Mouse (Mus musculus) limb, embryonic 11.5 days (tissue): Measurements from ENCODE around the gene Id1. TPM values are rescaled to one million over a fixed set of nuclear protein-coding genes. Genes with fewer than 3 reads are reported as not detected.

Source experiments
- ATAC-seq: fragments of 200-750 bp; cut with Nextera tagmentation; 2 replicates; pipeline ENCODE4 v1.8.0; 2017; ENCODE audit warnings: low read depth; ENCODE audit not compliant: insufficient number of reproducible peaks, low FRiP score, low TSS enrichment
- DNase-seq: peaks from one replicate; pipeline ENCODE4 v3.0.0-alpha.2; 2015; ENCODE audit warnings: low spot score
- H3K27ac ChIP-seq: fragments of 300-500 bp; sonication (generic); replicated peaks from 2 replicates; pipeline ENCODE4 v1.5.1; 2014; ENCODE audit warnings: low read depth, mild to moderate bottlenecking, low read length
- H3K27me3 ChIP-seq: fragments of 300-500 bp; sonication (generic); 2 replicates; pipeline ENCODE4 v1.6.1; 2014; ENCODE audit warnings: mild to moderate bottlenecking, low read length, mixed read lengths; ENCODE audit not compliant: control insufficient read depth, insufficient read depth
- H3K36me3 ChIP-seq: fragments of 300-500 bp; sonication (generic); 2 replicates; pipeline ENCODE4 v1.6.1; 2014; ENCODE audit warnings: mild to moderate bottlenecking, low read length, moderate library complexity, mixed read lengths; ENCODE audit not compliant: control insufficient read depth, insufficient read depth
- H3K4me1 ChIP-seq: fragments of 300-500 bp; sonication (generic); 2 replicates; pipeline ENCODE4 v1.6.1; 2014; ENCODE audit warnings: low read length, mixed read lengths; ENCODE audit not compliant: control insufficient read depth, insufficient read depth
- H3K4me2 ChIP-seq: fragments of 300-500 bp; sonication (generic); 2 replicates; pipeline ENCODE4 v1.6.1; 2014; ENCODE audit warnings: low read depth, mild to moderate bottlenecking, moderate library complexity; ENCODE audit not compliant: severe bottlenecking
- H3K4me3 ChIP-seq: fragments of 300-500 bp; sonication (generic); 2 replicates; pipeline ENCODE4 v1.5.1; 2014; ENCODE audit warnings: low read depth, low read length
- H3K9ac ChIP-seq: fragments of 300-500 bp; sonication (generic); 2 replicates; pipeline ENCODE4 v1.6.1; 2014; ENCODE audit warnings: mild to moderate bottlenecking, low read length
- H3K9me3 ChIP-seq: fragments of 300-500 bp; sonication (generic); 2 replicates; pipeline ENCODE4 v1.6.1; 2016; ENCODE audit warnings: low read length; ENCODE audit not compliant: control insufficient read depth
- WGBS: fragments of 180-500 bp; shearing (Covaris S2); extraction: QIAGEN DNeasy Blood & Tissue Kit; methylation state at CpG from one replicate; pipeline ENCODE4 v1.1.7; 2014; 5-methylcytosine and 5-hydroxymethylcytosine counted together
- polyA plus RNA-seq: library from polyadenylated mRNA; unstranded; fragments of >200 nt; fragmentation: Nextera tagmentation; extraction: Ambion mirVana; gene quantifications from 2 replicates; pipeline ENCODE4 v1.2.1, GENCODE M21; 2014

Id1 gene
- polyA plus RNA-seq, 1 experiment from 2014 or later = 248 TPM

DNA sequence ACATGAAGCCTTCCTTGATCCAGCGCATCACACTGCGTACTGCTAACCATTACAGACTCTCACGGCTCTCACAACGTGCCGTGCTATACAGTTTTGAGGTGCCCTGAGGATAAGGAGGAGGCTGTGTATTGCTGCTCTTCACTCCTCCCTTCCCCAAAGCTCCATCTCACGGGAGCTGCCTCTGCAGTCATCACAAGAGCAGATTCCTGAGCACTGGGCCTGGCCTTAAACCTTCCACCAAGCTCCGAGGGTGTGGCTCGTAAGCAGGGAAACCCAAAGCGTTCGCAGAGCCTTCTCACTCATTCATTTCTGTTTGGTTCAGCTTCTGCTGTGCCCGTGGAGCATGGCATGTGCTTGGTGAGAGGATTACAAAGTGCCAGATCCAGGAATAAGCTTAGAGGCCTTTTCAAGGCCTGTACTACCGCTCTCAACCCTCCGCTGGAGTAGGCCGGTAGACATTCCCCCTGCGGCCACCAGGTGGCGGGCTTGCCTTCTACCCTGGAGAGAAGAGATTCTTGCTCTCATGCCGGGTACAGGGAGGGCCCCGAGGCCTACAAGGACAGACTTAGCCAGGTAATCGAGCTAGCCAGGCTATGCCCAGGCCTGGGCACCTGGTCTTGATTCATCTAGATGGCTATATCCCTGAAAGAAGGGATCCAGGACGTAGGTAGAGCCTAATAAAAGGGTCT is 39.4 kb upstream of the Id1 start:
- ATAC-seq (peak; percentile 41; the same call in 1 of the 2 replicates), DNase-seq (peak; percentile 96)
- no peak overlapping the region for H3K4me2 ChIP-seq
- H3K27ac ChIP-seq = peak overlapping the region; percentile 49; the same call in 1 of the 2 replicates
- no peaks in the 10 kb centered on the region for H3K27me3 ChIP-seq
- no peak overlapping the region for H3K4me3 ChIP-seq
- H3K4me1 ChIP-seq = no peaks in the 10 kb centered on the region; the same call in none of the 2 replicates
- peak overlapping the region; percentile 12; the same call in 1 of the 2 replicates for H3K9ac ChIP-seq
- WGBS = 44% methylated on average over 20 of the region's 20 CpGs
- H3K36me3 ChIP-seq = peaks cover 37% of the 10 kb centered on the region
- H3K9me3 ChIP-seq = no peaks in the 10 kb centered on the region

DNA sequence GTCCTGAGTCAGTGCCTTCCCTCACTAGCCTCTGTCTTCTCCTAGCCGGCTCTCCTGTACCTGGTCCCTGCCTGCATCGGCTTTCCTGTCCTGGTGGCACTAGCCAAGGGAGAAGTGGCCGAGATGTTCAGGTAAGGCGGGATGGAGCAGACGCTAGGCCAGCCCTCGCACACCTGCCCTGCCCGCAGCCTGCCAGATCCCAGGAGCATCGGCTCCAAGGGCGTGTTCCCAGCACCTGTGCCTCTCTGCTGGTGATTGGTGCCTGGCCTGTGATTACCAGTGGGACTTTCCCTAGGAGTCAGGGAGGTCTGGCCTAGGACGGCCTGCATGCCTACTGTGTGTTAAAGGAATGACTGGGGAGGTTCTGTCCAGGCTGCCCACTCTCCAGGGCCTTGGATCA is 35.9 kb upstream of the Id1 start:
- no peaks in the 10 kb centered on the region for H3K27me3 ChIP-seq
- no peak overlapping the region for H3K27ac ChIP-seq
- H3K4me2 ChIP-seq = no peak overlapping the region
- H3K9me3 ChIP-seq = no peaks in the 10 kb centered on the region
- H3K36me3 ChIP-seq = peaks cover 56% of the 10 kb centered on the region
- no peak overlapping the region for H3K4me3 ChIP-seq
- DNase-seq = no peak
- no peak overlapping the region for H3K9ac ChIP-seq
- 95% methylated on average over 10 of the region's 10 CpGs for WGBS
- no peak for ATAC-seq
- peaks cover 9% of the 10 kb centered on the region for H3K4me1 ChIP-seq

DNA sequence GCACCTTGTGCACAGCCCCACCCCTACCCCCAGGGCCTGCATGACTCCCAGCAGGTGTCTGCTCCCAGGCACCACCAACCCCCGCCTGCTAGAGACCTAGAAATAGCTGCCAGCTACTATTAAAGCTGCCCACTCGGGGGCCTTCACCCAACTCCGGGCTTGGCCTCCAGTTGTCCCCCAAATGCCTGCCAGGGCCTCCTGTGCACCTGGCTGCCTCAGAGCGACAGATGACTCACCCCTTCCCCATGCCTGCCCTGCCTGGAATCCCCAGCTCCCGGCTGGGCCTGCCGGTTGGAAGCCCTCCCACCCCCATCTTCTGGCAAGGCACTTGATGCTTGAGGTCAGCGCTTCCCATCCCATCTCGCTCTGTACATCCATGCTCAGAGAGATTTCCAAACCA is 35.3 kb upstream of the Id1 start:
- H3K27ac ChIP-seq = no peak overlapping the region
- no peaks in the 10 kb centered on the region for H3K9me3 ChIP-seq
- DNase-seq = no peak
- H3K9ac ChIP-seq = no peak overlapping the region
- H3K4me1 ChIP-seq = peaks cover 15% of the 10 kb centered on the region
- no peak overlapping the region for H3K4me3 ChIP-seq
- peaks cover 55% of the 10 kb centered on the region for H3K36me3 ChIP-seq
- H3K27me3 ChIP-seq = no peaks in the 10 kb centered on the region
- no peak overlapping the region for H3K4me2 ChIP-seq
- WGBS = 90% methylated on average over 8 of the region's 8 CpGs
- no peak for ATAC-seq

DNA sequence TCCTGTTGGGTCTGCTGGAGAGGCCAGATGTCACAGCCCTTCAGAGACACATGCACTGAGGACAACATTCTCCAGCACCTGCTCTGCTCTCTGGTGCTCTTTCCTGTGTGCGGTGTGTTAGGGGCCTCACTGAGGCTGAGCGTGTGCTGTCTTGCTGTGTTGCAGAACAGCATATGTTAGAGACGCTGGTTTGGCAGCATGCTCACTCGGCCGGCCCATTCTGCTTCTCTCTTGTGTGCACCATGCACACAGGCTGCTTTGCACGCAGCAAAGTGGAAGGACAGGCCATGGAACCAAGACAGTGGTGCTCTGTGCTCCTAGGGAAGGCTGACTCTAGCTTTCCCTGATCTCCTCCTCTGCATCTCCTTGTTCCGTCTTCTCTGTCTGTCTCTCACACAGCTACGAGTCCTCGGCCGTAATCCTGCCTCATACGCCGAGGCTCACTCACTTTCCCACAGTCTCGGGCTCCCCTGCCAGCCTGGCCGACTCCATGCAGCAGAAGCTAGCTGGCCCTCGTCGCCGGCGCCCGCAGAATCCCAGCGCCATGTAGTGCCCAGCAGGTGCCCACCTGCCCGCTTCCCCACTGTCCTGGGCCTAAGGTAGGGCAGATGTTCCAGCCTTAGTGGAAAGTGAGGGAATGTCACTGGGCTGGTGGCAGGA is 32.3 kb upstream of the Id1 start:
- Histone ChIP-seq H3K9ac (no peak overlapping the region; the same call in 1 of the 2 replicates), H3K27me3 (no peaks in the 10 kb centered on the region), H3K36me3 (peaks cover 48% of the 10 kb centered on the region), H3K27ac (peak overlapping the region; percentile 98; the same call in 1 of the 2 replicates), H3K4me3 (no peak overlapping the region), H3K4me2 (no peak overlapping the region), H3K4me1 (peaks cover 32% of the 10 kb centered on the region), H3K9me3 (no peaks in the 10 kb centered on the region)
- 90% methylated on average over 21 of the region's 21 CpGs for whole genome bisulfite sequencing
- no peak for ATAC-seq
- DNase-seq = no peak

DNA sequence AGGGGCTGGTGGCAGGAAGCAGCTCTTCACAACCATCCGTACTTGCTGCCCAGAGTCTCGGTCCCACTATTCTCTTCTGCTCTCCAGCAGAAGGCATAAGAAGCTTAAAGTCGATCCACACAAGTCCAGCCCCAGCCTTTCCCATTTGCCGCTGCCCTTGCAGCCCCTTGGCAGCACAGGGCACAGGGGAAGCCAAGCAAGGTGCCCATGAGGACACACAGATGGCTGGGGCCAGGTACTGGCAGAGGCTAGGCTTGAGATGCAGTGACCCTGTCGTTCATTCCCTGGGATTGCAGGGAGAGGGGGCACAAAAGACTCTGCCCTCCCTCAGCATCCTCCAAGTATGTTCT is 31.8 kb upstream of the Id1 start:
- Histone ChIP-seq H3K4me1 (peaks cover 34% of the 10 kb centered on the region), H3K9me3 (0 out of 2 replicates have a peak, but pooled peaks cover 2% of the 10 kb centered on the region), H3K27me3 (no peaks in the 10 kb centered on the region), H3K4me2 (no peak overlapping the region), H3K9ac (no peak overlapping the region), H3K27ac (peak overlapping the region; percentile 98; the same call in 1 of the 2 replicates), H3K4me3 (no peak overlapping the region), H3K36me3 (peaks cover 46% of the 10 kb centered on the region)
- 84% methylated on average over 5 of the region's 5 CpGs for WGBS
- ATAC-seq (no peak), DNase-seq (no peak)

DNA sequence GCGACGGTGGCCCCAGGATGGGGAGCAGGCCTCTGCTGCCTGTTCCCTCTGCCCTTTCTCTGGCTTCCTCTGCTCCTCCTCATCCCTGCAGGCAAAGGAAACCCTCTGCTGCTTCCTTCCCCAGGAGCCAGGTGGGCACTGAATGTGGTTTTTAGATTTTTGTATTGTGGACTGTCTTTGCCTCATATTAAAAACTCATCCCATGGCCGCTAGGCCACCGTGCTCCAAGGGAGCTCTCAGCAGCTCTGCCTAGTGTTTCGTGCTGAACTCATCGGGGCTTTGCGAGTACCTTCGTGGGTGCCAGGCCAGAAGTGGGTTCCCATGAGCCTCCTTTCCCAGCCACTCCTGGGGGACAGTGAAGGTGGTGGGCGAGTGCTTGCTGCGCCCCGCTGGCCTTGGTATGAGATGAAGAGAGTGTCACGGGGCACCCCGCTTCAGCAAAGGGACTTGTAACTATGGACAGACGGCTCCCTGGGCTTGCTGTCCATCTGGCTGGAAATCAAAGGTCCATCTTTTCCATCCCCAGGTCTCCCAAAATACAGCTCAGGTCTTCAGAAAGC is 31.2 kb upstream of the Id1 start:
- 89% methylated on average over 14 of the region's 14 CpGs for WGBS

DNA sequence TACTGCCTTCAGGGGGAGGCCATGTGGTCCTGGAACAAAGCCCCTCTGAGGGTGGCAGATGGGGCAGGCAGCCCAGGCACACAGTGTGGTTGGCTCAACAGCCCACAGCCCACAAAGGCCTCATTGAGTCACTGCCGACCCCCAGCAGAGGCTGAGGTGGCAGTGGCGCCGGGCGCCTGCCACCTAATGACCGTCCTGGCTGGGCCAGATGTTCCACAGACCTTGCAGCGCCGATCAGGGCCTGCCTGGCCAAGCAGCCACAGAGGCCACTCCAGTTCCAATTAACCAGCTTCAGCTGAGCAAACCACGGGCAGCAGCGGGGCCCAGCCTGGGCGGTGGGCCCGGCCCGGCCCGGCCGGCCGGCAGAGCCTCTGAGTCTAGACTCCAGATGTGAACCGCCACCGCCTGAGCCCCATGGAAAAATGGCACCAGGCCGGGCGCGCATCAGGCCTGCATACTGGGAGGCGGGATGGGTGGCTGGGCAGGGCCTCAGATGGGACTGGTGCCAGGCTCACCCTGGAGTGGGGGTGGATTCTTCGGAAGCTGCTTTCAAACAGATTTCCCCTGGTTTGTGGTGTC is 30.0 kb upstream of the Id1 start:
- Histone ChIP-seq H3K36me3 (peaks cover 29% of the 10 kb centered on the region), H3K4me1 (peaks cover 34% of the 10 kb centered on the region)
- peak; percentile 84 for ATAC-seq

More for the DNA sequence above, 31.2 kb upstream of the Id1 start:
- H3K27me3 ChIP-seq = no peaks in the 10 kb centered on the region
- H3K9ac ChIP-seq = peak overlapping the region; percentile 32
- peaks cover 34% of the 10 kb centered on the region for H3K4me1 ChIP-seq
- ATAC-seq (no peak), DNase-seq (no peak)
- H3K4me2 ChIP-seq = no peak overlapping the region
- H3K36me3 ChIP-seq = peaks cover 40% of the 10 kb centered on the region
- H3K9me3 ChIP-seq = 0 out of 2 replicates have a peak, but pooled peaks cover 2% of the 10 kb centered on the region
- peak overlapping the region; percentile 98 for H3K27ac ChIP-seq
- H3K4me3 ChIP-seq = no peak overlapping the region

DNA sequence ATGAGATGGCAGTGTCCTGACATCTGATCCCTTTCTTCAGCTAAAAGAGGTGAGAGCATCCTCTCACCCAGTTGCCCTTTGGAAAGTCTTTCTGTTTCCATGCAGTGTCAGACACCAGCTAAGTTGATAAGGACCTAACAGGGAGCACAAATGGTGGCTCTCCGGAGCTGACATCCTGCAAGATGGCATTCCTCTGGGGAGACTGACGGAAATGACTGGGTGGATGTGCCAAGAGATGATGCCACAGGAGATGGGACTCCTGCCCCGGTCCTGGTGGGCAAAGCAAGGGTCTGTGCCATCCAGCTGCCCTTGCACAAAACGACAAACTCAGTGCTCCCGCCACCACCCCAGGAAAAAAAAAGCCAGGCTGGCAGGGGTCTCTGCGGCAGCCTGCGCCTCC is 28.9 kb upstream of the Id1 start:
- Histone ChIP-seq H3K36me3 (peaks cover 18% of the 10 kb centered on the region), H3K27ac (peak overlapping the region; percentile 98), H3K4me2 (peak overlapping the region; percentile 40), H3K9ac (peak overlapping the region; percentile 55), H3K4me3 (peak overlapping the region; percentile 9; the same call in 1 of the 2 replicates), H3K4me1 (peaks cover 34% of the 10 kb centered on the region), H3K9me3 (0 out of 2 replicates have a peak, but pooled peaks cover 2% of the 10 kb centered on the region), H3K27me3 (no peaks in the 10 kb centered on the region)
- no peak for DNase-seq
- no peak for ATAC-seq
- WGBS = 13% methylated on average over 7 of the region's 7 CpGs

More for the DNA sequence above, 30.0 kb upstream of the Id1 start:
- Histone ChIP-seq H3K4me3 (no peak overlapping the region), H3K9me3 (0 out of 2 replicates have a peak, but pooled peaks cover 2% of the 10 kb centered on the region), H3K27ac (peak overlapping the region; percentile 98), H3K9ac (peak overlapping the region; percentile 51), H3K4me2 (peak overlapping the region; percentile 8; the same call in 1 of the 2 replicates), H3K27me3 (no peaks in the 10 kb centered on the region)
- WGBS = 28% methylated on average over 22 of the region's 22 CpGs
- DNase-seq = peak; percentile 85
